Mouse (Mus musculus): ENCODE measurements around the gene Golm1.
"Not testable (repeated sequence)": the region's sequence is repeated elsewhere in the genome, so short reads cannot be mapped to it uniquely, and the experiment has no call there.

Gene Golm1

DNA sequence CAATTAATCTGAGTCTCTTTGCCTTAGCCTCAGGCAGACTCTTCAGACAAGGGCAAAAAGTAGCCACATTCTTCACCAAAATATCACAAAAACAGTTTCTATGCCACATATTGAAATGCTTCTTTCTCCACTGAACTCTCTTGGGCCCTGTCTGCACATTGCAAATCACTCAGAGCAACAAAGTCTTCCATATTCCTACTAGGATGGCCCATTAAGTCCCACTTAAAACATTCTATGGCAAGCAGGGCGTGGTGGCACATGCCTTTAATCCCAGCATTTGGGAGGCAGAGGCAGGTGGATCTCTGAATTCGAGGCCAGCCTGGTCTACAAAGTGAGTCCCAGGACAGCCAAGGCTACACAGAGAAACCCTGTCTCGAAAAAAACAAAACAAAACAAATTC, 83.6 kb downstream of the Golm1 start:
- DNase-seq (ENCODE audit: low read depth, low spot score) = not testable (repeated sequence)

DNA sequence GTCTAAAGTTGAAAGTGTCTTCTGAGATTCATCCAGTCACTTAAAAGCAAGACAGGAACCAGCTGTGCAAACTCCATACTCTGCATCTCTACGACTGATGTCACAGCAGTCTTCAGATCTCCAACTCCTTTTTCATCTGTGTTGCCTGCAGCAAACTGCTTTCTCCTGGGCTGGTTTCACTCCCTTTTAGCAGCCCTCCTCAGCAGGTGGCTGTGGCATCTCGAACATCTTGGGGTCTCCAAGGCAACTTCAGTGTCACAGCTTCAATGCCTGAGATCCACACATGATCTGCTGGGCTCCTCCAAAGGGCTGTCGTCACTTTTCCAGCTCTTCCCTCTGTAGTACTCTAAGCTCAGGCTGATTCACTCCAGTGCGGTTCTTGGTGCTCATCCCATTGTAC, 84.9 kb downstream of the Golm1 start:
- no peak for DNase-seq (ENCODE audit: low read depth, low spot score)

DNA sequence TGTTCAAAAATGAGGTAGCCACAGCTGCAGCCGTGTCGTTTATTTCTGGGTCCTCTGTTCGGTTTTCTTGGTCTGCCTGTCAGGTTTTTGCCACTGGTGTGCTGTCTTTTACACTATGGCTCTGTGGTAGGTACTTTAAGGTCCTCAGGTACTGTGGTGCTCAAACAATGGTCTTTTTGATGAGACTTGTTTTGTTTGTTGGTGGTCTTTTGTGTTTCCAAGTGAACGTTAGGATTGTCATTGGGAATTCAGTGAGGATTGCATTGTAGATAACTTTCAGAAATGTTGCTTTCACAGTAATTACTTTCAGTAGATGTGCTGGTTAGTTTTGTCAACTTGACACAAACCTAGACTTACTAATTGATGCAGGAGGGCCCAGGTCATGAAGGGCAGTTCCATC, 85.9 kb downstream of the Golm1 start:
- DNase-seq (ENCODE audit: low read depth, low spot score) = no peak

DNA sequence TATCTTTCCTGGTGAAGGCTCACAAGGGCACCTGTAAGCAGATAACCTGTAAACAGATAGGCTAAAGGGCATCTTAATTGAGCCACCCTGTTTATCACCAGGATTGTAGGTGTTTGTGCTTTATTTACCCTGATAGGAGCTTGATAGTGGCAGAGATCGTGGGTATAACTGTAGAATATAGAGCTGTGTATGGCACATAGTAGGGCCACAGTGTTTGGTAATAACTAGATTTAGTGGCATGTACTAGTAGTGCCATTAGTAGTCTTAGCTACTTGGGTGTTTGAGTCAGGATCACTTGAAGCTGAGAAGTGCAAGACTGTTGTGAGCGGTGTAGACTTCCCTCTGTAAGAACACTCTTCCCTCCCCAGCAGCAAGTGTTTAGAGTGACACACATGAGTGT, 88.4 kb downstream of the Golm1 start:
- no peak for DNase-seq (ENCODE audit: low read depth, low spot score)

DNA sequence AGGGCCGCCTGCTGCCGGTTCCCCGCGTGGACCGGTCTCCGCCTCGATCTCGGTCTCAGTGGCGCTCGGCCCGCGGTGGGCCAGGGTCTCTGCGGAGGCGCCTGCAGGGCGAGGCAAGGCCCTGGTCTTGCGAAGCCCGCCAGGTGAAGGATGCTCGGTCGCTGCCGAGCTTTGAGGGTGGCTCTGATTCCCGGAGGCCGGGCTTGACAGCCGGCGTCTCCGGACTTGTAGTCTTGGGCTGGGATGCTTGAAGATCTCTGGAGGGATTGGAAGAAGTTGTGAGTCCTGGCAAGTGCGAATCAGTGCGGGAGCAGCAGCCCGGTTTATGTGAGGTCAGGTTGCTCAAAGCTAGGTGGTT, 90.0 kb downstream of the Golm1 start:
- no peak for DNase-seq (ENCODE audit: low read depth, low spot score)

DNA sequence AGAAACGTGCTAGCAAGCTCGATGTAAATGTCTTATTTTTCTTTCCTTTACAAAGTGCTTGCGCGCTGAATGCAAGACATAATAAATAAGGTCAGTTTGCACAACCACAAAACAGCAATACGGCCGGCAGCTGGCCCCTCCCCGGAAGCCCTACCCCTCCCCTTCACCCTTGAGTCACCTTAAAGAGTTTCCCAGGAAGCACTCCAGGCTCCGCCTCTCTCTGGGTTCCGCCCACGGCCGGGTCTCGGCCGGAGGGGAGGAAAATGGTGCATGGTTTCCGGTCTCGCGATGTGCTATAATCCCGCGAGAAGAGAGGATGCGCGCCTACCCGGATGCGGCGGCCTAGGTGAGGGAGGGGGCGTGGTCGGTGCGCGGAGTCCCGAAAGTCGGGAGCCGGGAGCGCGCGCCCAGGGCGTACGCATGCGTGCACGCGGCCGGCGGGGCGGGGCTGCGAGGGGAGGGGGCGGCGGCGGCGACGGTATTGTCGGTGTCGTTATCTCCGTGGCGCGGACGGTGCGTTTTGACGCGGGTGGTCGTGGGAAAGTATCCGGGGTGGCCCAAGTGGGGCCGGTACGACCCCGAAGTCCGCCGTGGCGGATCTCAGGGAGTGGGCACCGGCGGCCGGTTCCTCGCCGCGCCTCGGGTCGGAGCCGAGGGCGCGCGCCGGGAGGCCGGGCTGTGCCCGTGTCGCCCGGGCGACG, 90.5 kb downstream of the Golm1 start, which contains the start of the genes Agtpbp1 and Naa35:
Agtpbp1 (minus strand) TSS at position 281 of the 701 bp plus-strand sequence.
Naa35 (plus strand) TSS at position 313 of the 701 bp plus-strand sequence.
- peak; percentile 96 for DNase-seq (ENCODE audit: low read depth, low spot score)

Measured in WW6 (cell line).